Mouse (Mus musculus) MEL (cell line): ENCODE measurements at regions not wholly inside any gene's neighbourhood (a gene's known extent, or its start where the extent isn't known, plus 50 kb on each side); places are given as distances from the start of the nearest gene placed in this dataset.

Experiments used
- DNase-seq: peaks from one replicate; pipeline ENCODE4 v3.0.0; 2011; ENCODE audit warnings: low read depth, low spot score
- H3K27ac ChIP-seq: 2 replicates; pipeline ENCODE4 v1.5.1; 2012; ENCODE audit warnings: low read depth, mild to moderate bottlenecking, control low read depth, low read length, moderate library complexity; ENCODE audit not compliant: control insufficient read depth
- H3K27me3 ChIP-seq, 2 experiments: fragments of 150-350 bp in 1 of 2; sonication (generic) in 1 of 2; 2 replicates each; pipeline ENCODE4 v1.6.1; 2012; ENCODE audit warnings: low read length in 2 of 2, mild to moderate bottlenecking in 2 of 2, improper control_type of control experiment in 1 of 2, moderate library complexity in 1 of 2; ENCODE audit not compliant: insufficient read depth in 2 of 2, control insufficient read depth in 1 of 2
- H3K36me3 ChIP-seq, 2 experiments: 2 replicates each; pipeline ENCODE4 v1.6.1; 2012 to 2014; ENCODE audit warnings: low read length in 2 of 2, improper control_type of control experiment in 1 of 2, inconsistent platforms in 1 of 2, mild to moderate bottlenecking in 1 of 2; ENCODE audit not compliant: insufficient read depth in 2 of 2, control insufficient read depth in 1 of 2
- H3K4me1 ChIP-seq, 2 experiments: fragments of 150-350 bp in 1 of 2; sonication (generic) in 1 of 2; 2 replicates each; pipeline ENCODE4 v1.6.1; 2012; ENCODE audit warnings: low read length in 2 of 2, improper control_type of control experiment in 1 of 2, mild to moderate bottlenecking in 1 of 2; ENCODE audit not compliant: insufficient read depth in 2 of 2, control insufficient read depth in 1 of 2
- H3K4me3 ChIP-seq, 2 experiments: fragments of 150-350 bp in 1 of 2; sonication (generic) in 1 of 2; 2 replicates each; pipeline ENCODE4 v1.5.1; 2012; ENCODE audit warnings: low read depth in 2 of 2, low read length in 2 of 2, mild to moderate bottlenecking in 2 of 2, moderate library complexity in 2 of 2, control low read depth in 1 of 2, improper control_type of control experiment in 1 of 2; ENCODE audit not compliant: control insufficient read depth in 1 of 2, insufficient read depth in 1 of 2
- H3K79me2 ChIP-seq: 2 replicates; pipeline ENCODE4 v1.6.1; 2012; ENCODE audit warnings: mild to moderate bottlenecking, low read length, moderate library complexity; ENCODE audit not compliant: control insufficient read depth, poor library complexity, insufficient read depth
- H3K9ac ChIP-seq: 2 replicates; pipeline ENCODE4 v1.6.1; 2012; ENCODE audit warnings: low read depth, mild to moderate bottlenecking, control low read depth, low read length, moderate library complexity; ENCODE audit not compliant: control insufficient read depth, poor library complexity, severe bottlenecking
- H3K9me3 ChIP-seq: fragments of 150-350 bp; sonication (generic); replicated peaks from 2 replicates; pipeline ENCODE4 v1.6.1; 2012; ENCODE audit warnings: mild to moderate bottlenecking, low read length, improper control_type of control experiment, moderate library complexity; ENCODE audit not compliant: insufficient read depth
- BHLHE40 ChIP-seq: IDR thresholded peaks from 2 replicates; pipeline ENCODE4 v1.6.1; 2012; ENCODE audit warnings: low read depth, mild to moderate bottlenecking, inconsistent platforms, low read length, improper control_type of control experiment, borderline replicate concordance
- CHD1 ChIP-seq: IDR thresholded peaks from 2 replicates; pipeline ENCODE4 v1.6.1; 2012; ENCODE audit warnings: low read depth, mild to moderate bottlenecking, inconsistent platforms, low read length, improper control_type of control experiment
- EP300 ChIP-seq, 2 experiments: IDR thresholded peaks; 2 replicates each; pipeline ENCODE4 v1.6.1; 2011; ENCODE audit warnings: improper control_type of control experiment in 2 of 2, low read length in 2 of 2, low read depth in 1 of 2, mild to moderate bottlenecking in 1 of 2
- ETS1 ChIP-seq: IDR thresholded peaks from 2 replicates; pipeline ENCODE4 v1.6.1; 2012; ENCODE audit warnings: low read depth, mild to moderate bottlenecking, inconsistent platforms, low read length, improper control_type of control experiment, moderate library complexity
- GABPA ChIP-seq: IDR thresholded peaks from 2 replicates; pipeline ENCODE4 v1.6.1; 2012; ENCODE audit warnings: low read depth, mild to moderate bottlenecking, inconsistent platforms, low read length, improper control_type of control experiment, moderate library complexity
- GATA1 ChIP-seq: IDR thresholded peaks from 2 replicates; pipeline ENCODE4 v1.6.1; 2011; ENCODE audit warnings: low read depth, low read length, improper control_type of control experiment
- JUND ChIP-seq: IDR thresholded peaks from 2 replicates; pipeline ENCODE4 v1.6.1; 2011; ENCODE audit warnings: low read depth, mild to moderate bottlenecking, improper control_type of control experiment, low read length
- MAX ChIP-seq: IDR thresholded peaks from 2 replicates; pipeline ENCODE4 v1.6.1; 2011; ENCODE audit warnings: low read length, improper control_type of control experiment
- MEF2A ChIP-seq: IDR thresholded peaks from 2 replicates; pipeline ENCODE4 v1.6.1; 2014; ENCODE audit warnings: low read depth, mild to moderate bottlenecking, inconsistent platforms, low read length, improper control_type of control experiment; ENCODE audit not compliant: poor library complexity, insufficient replicate concordance, severe bottlenecking; ENCODE audit errors: extremely low read depth
- MXI1 ChIP-seq: IDR thresholded peaks from 2 replicates; pipeline ENCODE4 v1.6.1; 2011; ENCODE audit warnings: mild to moderate bottlenecking, low read depth, low read length, improper control_type of control experiment
- MYB ChIP-seq: IDR thresholded peaks from 2 replicates; pipeline ENCODE4 v1.6.1; 2011; ENCODE audit warnings: mild to moderate bottlenecking, low read depth, low read length, improper control_type of control experiment
- MYC ChIP-seq: IDR thresholded peaks from 2 replicates; pipeline ENCODE4 v1.6.1; 2011; ENCODE audit warnings: low read depth, mild to moderate bottlenecking, low read length, improper control_type of control experiment, moderate library complexity
- NRF1 ChIP-seq: IDR thresholded peaks from 2 replicates; pipeline ENCODE4 v1.6.1; 2014; ENCODE audit warnings: low read depth, mild to moderate bottlenecking, inconsistent platforms, low read length, improper control_type of control experiment, moderate library complexity; ENCODE audit not compliant: poor library complexity, insufficient read depth, severe bottlenecking
- POLR2A ChIP-seq, 2 experiments: IDR thresholded peaks; 2 replicates each; pipeline ENCODE4 v1.6.1; 2011 to 2012; ENCODE audit warnings: low read length in 2 of 2, mild to moderate bottlenecking in 2 of 2, control low read depth in 1 of 2, improper control_type of control experiment in 1 of 2, low read depth in 1 of 2, moderate library complexity in 1 of 2; ENCODE audit not compliant: control insufficient read depth in 1 of 2, insufficient read depth in 1 of 2, poor library complexity in 1 of 2
- POLR2AphosphoS2 ChIP-seq: IDR thresholded peaks from 2 replicates; pipeline ENCODE4 v1.6.1; 2011; ENCODE audit warnings: low read length, improper control_type of control experiment
- SIN3A ChIP-seq: IDR thresholded peaks from 2 replicates; pipeline ENCODE4 v1.6.1; 2012; ENCODE audit warnings: low read length, improper control_type of control experiment, inconsistent platforms
- TAL1 ChIP-seq: IDR thresholded peaks from 2 replicates; pipeline ENCODE4 v1.6.1; 2012; ENCODE audit warnings: mild to moderate bottlenecking, inconsistent platforms, low read length, moderate library complexity, mixed read lengths
- TCF12 ChIP-seq: IDR thresholded peaks from 2 replicates; pipeline ENCODE4 v1.6.1; 2014; ENCODE audit warnings: low read depth, mild to moderate bottlenecking, inconsistent platforms, low read length, improper control_type of control experiment, moderate library complexity
- UBTF ChIP-seq: IDR thresholded peaks from 2 replicates; pipeline ENCODE4 v1.6.1; 2012; ENCODE audit warnings: low read depth, mild to moderate bottlenecking, inconsistent platforms, low read length, improper control_type of control experiment, moderate library complexity, borderline replicate concordance; ENCODE audit not compliant: insufficient read depth
- ZKSCAN1 ChIP-seq: IDR thresholded peaks from 2 replicates; pipeline ENCODE4 v1.6.1; 2012; ENCODE audit warnings: low read depth, mild to moderate bottlenecking, inconsistent platforms, low read length, improper control_type of control experiment, moderate library complexity
- ZMIZ1 ChIP-seq: IDR thresholded peaks from 2 replicates; pipeline ENCODE4 v1.6.1; 2012; ENCODE audit warnings: low read depth, mild to moderate bottlenecking, inconsistent platforms, low read length, improper control_type of control experiment, moderate library complexity
- ZNF384 ChIP-seq: IDR thresholded peaks from 2 replicates; pipeline ENCODE4 v1.6.1; 2012; ENCODE audit warnings: low read depth, mild to moderate bottlenecking, inconsistent platforms, low read length, improper control_type of control experiment

GRCm38 (mm10) chr13:70313205-70313604, 324.2 kb downstream of the Ice1 start:
- Histone ChIP-seq H3K4me1 (no peaks in the 10 kb centered on the region), H3K9me3 (no peaks in the 10 kb centered on the region), H3K27me3 (no peaks in the 10 kb centered on the region), H3K4me3 (no peak overlapping the region), H3K36me3 (no peaks in the 10 kb centered on the region), H3K9ac (no peak overlapping the region), H3K27ac (no peak overlapping the region)
- DNase-seq = no peak
- TF ChIP-seq BHLHE40 = no peak
- no peak for TF ChIP-seq TAL1
- no peak for TF ChIP-seq ETS1
- TF ChIP-seq ZNF384 = no peak
- TF ChIP-seq ZKSCAN1 = no peak
- no peak for TF ChIP-seq TCF12
- TF ChIP-seq UBTF = no peak
- no peak for TF ChIP-seq SIN3A
- TF ChIP-seq EP300 (IDR thresholded peaks at IDR 0.05; ENCODE audit: low read depth in 1 of 2, low read length in 2 of 2) = no peak
- TF ChIP-seq MYB = no peak
- TF ChIP-seq MXI1 = no peak
- TF ChIP-seq ZMIZ1 = no peak
- TF ChIP-seq, all 39 proteins: peak for 0
- H3K79me2 ChIP-seq = no peaks in the 10 kb centered on the region

GRCm38 (mm10) chr13:70323537-70323936, 313.9 kb downstream of the Ice1 start:
- no peaks in the 10 kb centered on the region for H3K9me3 ChIP-seq
- no peak overlapping the region for H3K27ac ChIP-seq
- H3K4me1 ChIP-seq = no peaks in the 10 kb centered on the region
- H3K9ac ChIP-seq = no peak overlapping the region
- no peaks in the 10 kb centered on the region for H3K27me3 ChIP-seq
- no peaks in the 10 kb centered on the region for H3K36me3 ChIP-seq
- no peaks in the 10 kb centered on the region for H3K79me2 ChIP-seq
- H3K4me3 ChIP-seq = no peak overlapping the region
- TF ChIP-seq MYB (no peak), ZMIZ1 (no peak), MEF2A (no peak), GABPA (no peak), POLR2AphosphoS2 (no peak)
- DNase-seq = no peak

GRCm38 (mm10) chr13:70336069-70336468, 301.4 kb downstream of the Ice1 start:
- no peaks in the 10 kb centered on the region for H3K4me1 ChIP-seq
- H3K27me3 ChIP-seq = no peaks in the 10 kb centered on the region; a peak in 1 of 4 replicates
- no peak overlapping the region for H3K4me3 ChIP-seq
- no peak overlapping the region for H3K9ac ChIP-seq
- no peaks in the 10 kb centered on the region for H3K36me3 ChIP-seq
- no peaks in the 10 kb centered on the region for H3K9me3 ChIP-seq
- no peak overlapping the region for H3K27ac ChIP-seq
- no peaks in the 10 kb centered on the region for H3K79me2 ChIP-seq
- no peak for DNase-seq
- TF ChIP-seq MAX (no peak), NRF1 (no peak), CHD1 (no peak), MXI1 (no peak), JUND (no peak), TCF12 (no peak), TAL1 (no peak), GATA1 (no peak), POLR2A (IDR thresholded peaks at IDR 0.05; ENCODE audit: control insufficient read depth in 1 of 2, insufficient read depth in 1 of 2, low read depth in 1 of 2, low read length in 2 of 2, poor library complexity in 1 of 2) (no peak), ZKSCAN1 (no peak), MYC (no peak), SIN3A (no peak), GABPA (no peak)
